Comparison of ENCODE assay signal across 15 mouse cellular contexts in genomic region chr11:78160171-78160570, GRCm38 (mm10). TPM values are rescaled to one million over a fixed set of nuclear protein-coding genes. Genes with fewer than 3 reads are reported as not detected.
DNase-seq lines count a peak whose midpoint lies in the region; ATAC-seq and TF ChIP-seq lines count a peak whose summit lies in the region.
"Had no signal": no experiment of that assay in that cellular context is flagged by ENCODE, and none has a peak within 500 bp of the region (broad histone marks: within the 10 kb centered on the region; RNA-seq: fewer than 3 reads in every experiment).

No protein-coding gene starts in this region.

- WGBS in hindbrain, embryonic 13.5 days = 90% methylated on average over 18 of the region's 18 CpGs
- WGBS in hindbrain, embryonic 16.5 days = 89% methylated on average over 18 of the region's 18 CpGs
- 88% methylated on average over 18 of the region's 18 CpGs for WGBS in limb, embryonic 13.5 days
- 91% methylated on average over 18 of the region's 18 CpGs for WGBS in limb, embryonic 10.5 days

- no peak overlapping the region for H3K4me2 ChIP-seq in hindbrain, embryonic 13.5 days
- no peak overlapping the region for H3K4me2 ChIP-seq in hindbrain, embryonic 16.5 days (ENCODE audit: low read length)
- no peak overlapping the region for H3K4me2 ChIP-seq in limb, embryonic 13.5 days (replicated peaks)
- H3K4me2 ChIP-seq: forebrain, embryonic 13.5 days had no signal

- 0 out of 2 replicates have a peak overlapping the region, but pooled peaks have one; percentile 20 for H3K27ac ChIP-seq in hindbrain, embryonic 13.5 days
- no peak overlapping the region; the same call in 1 of the 2 replicates for H3K27ac ChIP-seq in hindbrain, embryonic 16.5 days (ENCODE audit: low read depth, low read length)
- H3K27ac ChIP-seq in limb, embryonic 13.5 days = 0 out of 2 replicates have a peak overlapping the region, but pooled peaks have one; percentile 45
- H3K27ac ChIP-seq in limb, embryonic 10.5 days = no peak overlapping the region
- H3K27ac ChIP-seq in layer of hippocampus, adult 2 months = no peak overlapping the region
- H3K27ac ChIP-seq: forebrain, embryonic 13.5 days; hindbrain, embryonic 10.5 days had no signal

- no peaks in the 10 kb centered on the region for H3K27me3 ChIP-seq in hindbrain, embryonic 13.5 days
- H3K27me3 ChIP-seq in hindbrain, embryonic 16.5 days (replicated peaks; ENCODE audit: control insufficient read depth, insufficient read depth, low read length) = no peaks in the 10 kb centered on the region
- H3K27me3 ChIP-seq in limb, embryonic 13.5 days = no peaks in the 10 kb centered on the region
- H3K27me3 ChIP-seq in limb, embryonic 10.5 days (ENCODE audit: low read depth, poor library complexity, severe bottlenecking) = no peaks in the 10 kb centered on the region
- no peaks in the 10 kb centered on the region for H3K27me3 ChIP-seq in E14TG2a.4 (ENCODE audit: insufficient read depth, low read length)
- H3K27me3 ChIP-seq: forebrain, embryonic 13.5 days; limb, embryonic 12.5 days had no signal

- peaks cover 66% of the 10 kb centered on the region for H3K36me3 ChIP-seq in hindbrain, embryonic 13.5 days
- H3K36me3 ChIP-seq in hindbrain, embryonic 16.5 days (ENCODE audit: control insufficient read depth, insufficient read depth, low read length) = peaks cover 25% of the 10 kb centered on the region
- peaks cover 68% of the 10 kb centered on the region for H3K36me3 ChIP-seq in limb, embryonic 13.5 days
- peaks cover 92% of the 10 kb centered on the region for H3K36me3 ChIP-seq in limb, embryonic 10.5 days
- peaks cover 85% of the 10 kb centered on the region for H3K36me3 ChIP-seq in E14TG2a.4 (ENCODE audit: insufficient read depth, low read length)

- H3K4me1 ChIP-seq in hindbrain, embryonic 13.5 days (replicated peaks) = peaks cover 53% of the 10 kb centered on the region
- H3K4me1 ChIP-seq in hindbrain, embryonic 16.5 days (ENCODE audit: control insufficient read depth, insufficient read depth, low read depth, low read length) = peaks cover 24% of the 10 kb centered on the region
- peaks cover 54% of the 10 kb centered on the region for H3K4me1 ChIP-seq in limb, embryonic 13.5 days
- peaks cover 35% of the 10 kb centered on the region for H3K4me1 ChIP-seq in limb, embryonic 10.5 days
- H3K4me1 ChIP-seq in E14TG2a.4 (replicated peaks; ENCODE audit: low read depth, low read length) = peaks cover 86% of the 10 kb centered on the region

- TF ChIP-seq CTCF in E14TG2a.4 (conservative IDR thresholded peaks at IDR 0.05; ENCODE audit: low read length) = no peak
- no peak for TF ChIP-seq CTCF in layer of hippocampus, adult 2 months (conservative IDR thresholded peaks at IDR 0.05)

- no peak overlapping the region for H3K4me3 ChIP-seq in hindbrain, embryonic 13.5 days
- no peak overlapping the region for H3K4me3 ChIP-seq in hindbrain, embryonic 16.5 days (ENCODE audit: low read length)
- H3K4me3 ChIP-seq in limb, embryonic 13.5 days = no peak overlapping the region
- no peak overlapping the region for H3K4me3 ChIP-seq in limb, embryonic 10.5 days
- peak overlapping the region; percentile 52 for H3K4me3 ChIP-seq in E14TG2a.4 (replicated peaks; ENCODE audit: low read length)
- H3K4me3 ChIP-seq in layer of hippocampus, adult 2 months = no peak overlapping the region
- H3K4me3 ChIP-seq: forebrain, embryonic 13.5 days; limb, embryonic 12.5 days had no signal

- H3K9ac ChIP-seq in hindbrain, embryonic 13.5 days = no peak overlapping the region
- no peak overlapping the region for H3K9ac ChIP-seq in hindbrain, embryonic 16.5 days (ENCODE audit: low read depth, low read length)
- no peak overlapping the region for H3K9ac ChIP-seq in limb, embryonic 13.5 days
- H3K9ac ChIP-seq: forebrain, embryonic 13.5 days had no signal

- DNase-seq in limb, embryonic 10.5 days (ENCODE audit: low spot score) = no peak
- DNase-seq in R1 (ENCODE audit: low read depth, low spot score) = peak; percentile 31
- no peak for DNase-seq in layer of hippocampus, adult 2 months (ENCODE audit: low spot score in 2 of 2)
- DNase-seq: adrenal gland, postnatal 36 days; cerebellum, adult 2 months; kidney, postnatal 4 days; lung, adult 18-20 months; lung, postnatal 36 days had no signal

- no peak for ATAC-seq in hindbrain, embryonic 13.5 days (ENCODE audit: low FRiP score)
- no peak for ATAC-seq in hindbrain, embryonic 16.5 days
- no peak for ATAC-seq in limb, embryonic 13.5 days (ENCODE audit: low FRiP score, low read depth)
- ATAC-seq: forebrain, embryonic 13.5 days had no signal

- H3K9me3 ChIP-seq in hindbrain, embryonic 13.5 days = no peaks in the 10 kb centered on the region
- H3K9me3 ChIP-seq in hindbrain, embryonic 16.5 days (ENCODE audit: control insufficient read depth, low read length) = no peaks in the 10 kb centered on the region
- no peaks in the 10 kb centered on the region for H3K9me3 ChIP-seq in limb, embryonic 13.5 days
- H3K9me3 ChIP-seq in limb, embryonic 10.5 days (replicated peaks) = no peaks in the 10 kb centered on the region
- no peaks in the 10 kb centered on the region for H3K9me3 ChIP-seq in E14TG2a.4 (ENCODE audit: low read length)
- H3K9me3 ChIP-seq: forebrain, embryonic 13.5 days; hindbrain, embryonic 10.5 days; limb, embryonic 12.5 days had no signal

RNA-seq across cellular contexts. Expression of gene Traf4, which starts 5.2 kb away (rescaled TPM):
- 125 and 127 TPM in 2 replicates for polyA plus RNA-seq in hindbrain, embryonic 13.5 days (2015; fragmentation: Nextera tagmentation; extraction: Ambion mirVana)
- polyA plus RNA-seq in hindbrain, embryonic 16.5 days (2015; fragmentation: Nextera tagmentation; extraction: Ambion mirVana) = 80.1 and 97.4 TPM in 2 replicates
- 108 and 109 TPM in 2 replicates for polyA plus RNA-seq in limb, embryonic 13.5 days (2015; fragmentation: Nextera tagmentation; extraction: Ambion mirVana)
- polyA plus RNA-seq in limb, embryonic 10.5 days (2016; fragmentation: Nextera tagmentation; extraction: Ambion mirVana) = 178 and 181 TPM in 2 replicates
- 10 to 100 TPM; 11.1 to 13.3 TPM for total RNA-seq in layer of hippocampus, adult 2 months (2021)

RNA-seq across cellular contexts. Expression of gene Nek8, which starts 16.3 kb away (rescaled TPM):
- polyA plus RNA-seq in hindbrain, embryonic 13.5 days (2015; fragmentation: Nextera tagmentation; extraction: Ambion mirVana) = 6.6 and 6.7 TPM in 2 replicates
- polyA plus RNA-seq in hindbrain, embryonic 16.5 days (2015; fragmentation: Nextera tagmentation; extraction: Ambion mirVana) = 7.1 and 7.7 TPM in 2 replicates
- polyA plus RNA-seq in limb, embryonic 13.5 days (2015; fragmentation: Nextera tagmentation; extraction: Ambion mirVana) = 20.1 and 20.7 TPM in 2 replicates
- polyA plus RNA-seq in limb, embryonic 10.5 days (2016; fragmentation: Nextera tagmentation; extraction: Ambion mirVana) = 17.3 and 19.9 TPM in 2 replicates
- total RNA-seq in layer of hippocampus, adult 2 months (2021) = 1 to 10 TPM; 2.6 to 3.3 TPM

RNA-seq across cellular contexts. Expression of gene Tlcd1, which starts 16.3 kb away (rescaled TPM):
- polyA plus RNA-seq in hindbrain, embryonic 13.5 days (2015; fragmentation: Nextera tagmentation; extraction: Ambion mirVana) = 7.0 and 8.3 TPM in 2 replicates
- 19.7 and 20.1 TPM in 2 replicates for polyA plus RNA-seq in hindbrain, embryonic 16.5 days (2015; fragmentation: Nextera tagmentation; extraction: Ambion mirVana)
- polyA plus RNA-seq in limb, embryonic 13.5 days (2015; fragmentation: Nextera tagmentation; extraction: Ambion mirVana) = 13.5 and 14.1 TPM in 2 replicates
- polyA plus RNA-seq in limb, embryonic 10.5 days (2016; fragmentation: Nextera tagmentation; extraction: Ambion mirVana) = 10.0 and 13.1 TPM in 2 replicates
- total RNA-seq in layer of hippocampus, adult 2 months (2021) = 10 to 100 TPM; 21.1 to 24.3 TPM

RNA-seq across cellular contexts. Expression of gene Rpl23a, which starts 23.2 kb away (rescaled TPM):
- polyA plus RNA-seq in hindbrain, embryonic 13.5 days (2015; fragmentation: Nextera tagmentation; extraction: Ambion mirVana) = 913 and 965 TPM in 2 replicates
- 662 and 677 TPM in 2 replicates for polyA plus RNA-seq in hindbrain, embryonic 16.5 days (2015; fragmentation: Nextera tagmentation; extraction: Ambion mirVana)
- 1,373 and 1,384 TPM in 2 replicates for polyA plus RNA-seq in limb, embryonic 13.5 days (2015; fragmentation: Nextera tagmentation; extraction: Ambion mirVana)
- 1,157 and 1,293 TPM in 2 replicates for polyA plus RNA-seq in limb, embryonic 10.5 days (2016; fragmentation: Nextera tagmentation; extraction: Ambion mirVana)
- 100 to 1,000 TPM; 747 to 755 TPM for total RNA-seq in layer of hippocampus, adult 2 months (2021)

RNA-seq across cellular contexts. Expression of gene Rab34, which starts 28.1 kb away (rescaled TPM):
- 53.2 TPM in 2 replicates for polyA plus RNA-seq in hindbrain, embryonic 13.5 days (2015; fragmentation: Nextera tagmentation; extraction: Ambion mirVana)
- polyA plus RNA-seq in hindbrain, embryonic 16.5 days (2015; fragmentation: Nextera tagmentation; extraction: Ambion mirVana) = 57.3 and 60.3 TPM in 2 replicates
- 171 and 185 TPM in 2 replicates for polyA plus RNA-seq in limb, embryonic 13.5 days (2015; fragmentation: Nextera tagmentation; extraction: Ambion mirVana)
- 139 and 141 TPM in 2 replicates for polyA plus RNA-seq in limb, embryonic 10.5 days (2016; fragmentation: Nextera tagmentation; extraction: Ambion mirVana)
- 10 to 100 TPM; 33.3 TPM for total RNA-seq in layer of hippocampus, adult 2 months (2021)

Comparison
In these comparisons a context has a peak if more than half of its experiments do, and no peak if none do; other contexts are left out.
1. H3K27ac ChIP-seq: peak in hindbrain, embryonic 13.5 days (single experiment) and limb, embryonic 13.5 days (single experiment); none in hindbrain, embryonic 16.5 days (single experiment), limb, embryonic 10.5 days (single experiment) and layer of hippocampus, adult 2 months (single experiment).